Mouse (Mus musculus): ENCODE results near the gene 9530068E07Rik.

9530068E07Rik gene

GRCm38 (mm10) chr11:52431594-52431993, 35.4 kb downstream of the 9530068E07Rik start:
- peak; percentile 28 for DNase-seq

GRCm38 (mm10) chr11:52432148-52432547, 35.9 kb downstream of the 9530068E07Rik start:
- no peak for DNase-seq

- DNase-seq = peak; percentile 34
Observed at GRCm38 (mm10) chr11:52433076-52433796, 37.0 kb downstream of the 9530068E07Rik start.

- no peak for DNase-seq
Observed at GRCm38 (mm10) chr11:52433797-52434195, 37.6 kb downstream of the 9530068E07Rik start.

GRCm38 (mm10) chr11:52435466-52435865, 39.2 kb downstream of the 9530068E07Rik start:
- no peak for DNase-seq

GRCm38 (mm10) chr11:52437123-52437522, 40.9 kb downstream of the 9530068E07Rik start:
- no peak for DNase-seq

GRCm38 (mm10) chr11:52441096-52441495, 44.9 kb downstream of the 9530068E07Rik start:
- no peak for DNase-seq

- peak; percentile 87 for DNase-seq
Observed at GRCm38 (mm10) chr11:52447242-52447641, 51.0 kb downstream of the 9530068E07Rik start.

- no peak for DNase-seq
Observed at GRCm38 (mm10) chr11:52449004-52449403, 52.8 kb downstream of the 9530068E07Rik start.

- DNase-seq = no peak
Observed at GRCm38 (mm10) chr11:52458281-52458680, 62.1 kb downstream of the 9530068E07Rik start.

Data from kidney, postnatal 14 days (tissue).